ENCODE assay signal across 9 mouse cellular contexts in genomic region chr6:127974000-127974399, GRCm38 (mm10).
DNase-seq lines count a peak whose midpoint lies in the region; ATAC-seq and TF ChIP-seq lines count a peak whose summit lies in the region.
"Had no signal": no experiment of that assay in that cellular context is flagged by ENCODE, and none has a peak within 500 bp of the region (broad histone marks: within the 10 kb centered on the region; RNA-seq: fewer than 3 reads in every experiment).

No protein-coding gene starts in this region.

- 55% methylated on average over 9 of the region's 9 CpGs for WGBS in heart, embryonic 11.5 days (ENCODE audit: insufficient replicate concordance)
- WGBS in embryonic facial prominence, embryonic 13.5 days = 54% methylated on average over 9 of the region's 9 CpGs
- 29% methylated on average over 9 of the region's 9 CpGs for WGBS in limb, embryonic 15.5 days
- WGBS in liver, embryonic 12.5 days (ENCODE audit: insufficient replicate concordance) = 66% methylated on average over 9 of the region's 9 CpGs
- WGBS in lung, adult 2 months = 53% methylated on average over 9 of the region's 9 CpGs

- H3K9ac ChIP-seq in heart, embryonic 11.5 days (ENCODE audit: low read depth, low read length) = 0 out of 2 replicates have a peak overlapping the region, but pooled peaks have one; percentile 2
- H3K9ac ChIP-seq in embryonic facial prominence, embryonic 13.5 days = no peak overlapping the region
- no peak overlapping the region for H3K9ac ChIP-seq in limb, embryonic 15.5 days
- no peak overlapping the region for H3K9ac ChIP-seq in liver, embryonic 12.5 days

- no peak overlapping the region for H3K4me2 ChIP-seq in heart, embryonic 11.5 days
- no peak overlapping the region for H3K4me2 ChIP-seq in embryonic facial prominence, embryonic 13.5 days
- H3K4me2 ChIP-seq in limb, embryonic 15.5 days = no peak overlapping the region
- no peak overlapping the region for H3K4me2 ChIP-seq in liver, embryonic 12.5 days

- no peak for DNase-seq in heart, adult 8-10 months (ENCODE audit: low spot score)
- peak; percentile 54 for DNase-seq in NIH3T3 (ENCODE audit: low read depth)
- DNase-seq in yolk sac, embryonic 10.5 days (ENCODE audit: low spot score) = no peak
- DNase-seq in lung, adult 2 months = no peak

- no peak for TF ChIP-seq CTCF in lung, adult 2 months (IDR thresholded peaks at IDR 0.05; ENCODE audit: insufficient read depth, low read length)

- no peak for TF ChIP-seq POLR2A in lung, adult 2 months (IDR thresholded peaks at IDR 0.05; ENCODE audit: borderline replicate concordance, extremely low read depth, low read depth, low read length)

- peak overlapping the region; percentile 37; the same call in 1 of the 2 replicates for H3K27ac ChIP-seq in heart, embryonic 11.5 days (ENCODE audit: low read depth, low read length)
- peak overlapping the region; percentile 40; the same call in 1 of the 2 replicates for H3K27ac ChIP-seq in embryonic facial prominence, embryonic 13.5 days
- 0 out of 2 replicates have a peak overlapping the region, but pooled peaks have one; percentile 11 for H3K27ac ChIP-seq in limb, embryonic 15.5 days
- H3K27ac ChIP-seq in liver, embryonic 12.5 days = no peak overlapping the region

- H3K4me3 ChIP-seq in heart, embryonic 11.5 days (ENCODE audit: low read depth, low read length) = no peak overlapping the region
- H3K4me3 ChIP-seq in embryonic facial prominence, embryonic 13.5 days = no peak overlapping the region
- no peak overlapping the region for H3K4me3 ChIP-seq in limb, embryonic 15.5 days
- H3K4me3 ChIP-seq in liver, embryonic 12.5 days = no peak overlapping the region
- no peak overlapping the region for H3K4me3 ChIP-seq in lung, adult 2 months (replicated peaks; ENCODE audit: extremely low read depth, low read depth, low read length)

- no peak for ATAC-seq in heart, embryonic 11.5 days (replicated peaks; ENCODE audit: insufficient number of reproducible peaks, low FRiP score, low TSS enrichment)
- no peak for ATAC-seq in embryonic facial prominence, embryonic 13.5 days (ENCODE audit: insufficient number of reproducible peaks, insufficient read depth, low FRiP score, low TSS enrichment, low read depth)
- no peak for ATAC-seq in limb, embryonic 15.5 days (ENCODE audit: insufficient number of reproducible peaks, low FRiP score, low TSS enrichment, low read depth)
- no peak for ATAC-seq in liver, embryonic 12.5 days

- H3K36me3 ChIP-seq in heart, embryonic 11.5 days (ENCODE audit: control insufficient read depth, insufficient read depth, low read length) = no peaks in the 10 kb centered on the region
- peaks cover 4% of the 10 kb centered on the region; the same call in 1 of the 2 replicates for H3K36me3 ChIP-seq in embryonic facial prominence, embryonic 13.5 days
- no peaks in the 10 kb centered on the region for H3K36me3 ChIP-seq in limb, embryonic 15.5 days
- H3K36me3 ChIP-seq in liver, embryonic 12.5 days = no peaks in the 10 kb centered on the region
- H3K36me3 ChIP-seq: G1E had no signal

- no peaks in the 10 kb centered on the region for H3K27me3 ChIP-seq in heart, embryonic 11.5 days (ENCODE audit: control insufficient read depth, insufficient read depth, low read length)
- no peaks in the 10 kb centered on the region for H3K27me3 ChIP-seq in embryonic facial prominence, embryonic 13.5 days
- H3K27me3 ChIP-seq in limb, embryonic 15.5 days = no peaks in the 10 kb centered on the region
- H3K27me3 ChIP-seq in liver, embryonic 12.5 days (replicated peaks) = no peaks in the 10 kb centered on the region

- H3K9me3 ChIP-seq in heart, embryonic 11.5 days (replicated peaks; ENCODE audit: control insufficient read depth, low read length) = no peaks in the 10 kb centered on the region
- H3K9me3 ChIP-seq in embryonic facial prominence, embryonic 13.5 days = no peaks in the 10 kb centered on the region
- H3K9me3 ChIP-seq in limb, embryonic 15.5 days = no peaks in the 10 kb centered on the region
- no peaks in the 10 kb centered on the region for H3K9me3 ChIP-seq in liver, embryonic 12.5 days (replicated peaks)

- H3K4me1 ChIP-seq in heart, embryonic 11.5 days (ENCODE audit: control insufficient read depth, insufficient read depth, low read length) = peaks cover 44% of the 10 kb centered on the region
- peaks cover 17% of the 10 kb centered on the region for H3K4me1 ChIP-seq in embryonic facial prominence, embryonic 13.5 days
- peaks cover 30% of the 10 kb centered on the region for H3K4me1 ChIP-seq in limb, embryonic 15.5 days
- no peaks in the 10 kb centered on the region for H3K4me1 ChIP-seq in liver, embryonic 12.5 days
- no peaks in the 10 kb centered on the region for H3K4me1 ChIP-seq in lung, adult 2 months (ENCODE audit: control insufficient read depth, insufficient read depth, low read length)
